Mouse (Mus musculus) inflammation-experienced regulatory T-cells, adult 16 weeks (primary cell): ENCODE results near the gene Isg20. TPM values are rescaled to one million over a fixed set of nuclear protein-coding genes. Genes with fewer than 3 reads are reported as not detected.

ENCODE experiments used
- polyA plus RNA-seq: library from polyadenylated mRNA; unstranded; fragments of 100-300 nt; shearing (Covaris generic); gene quantifications from one replicate; pipeline ENCODE4 v1.2.1, GENCODE M21; 2017

Isg20 gene
- polyA plus RNA-seq: 116 TPM

DNA sequence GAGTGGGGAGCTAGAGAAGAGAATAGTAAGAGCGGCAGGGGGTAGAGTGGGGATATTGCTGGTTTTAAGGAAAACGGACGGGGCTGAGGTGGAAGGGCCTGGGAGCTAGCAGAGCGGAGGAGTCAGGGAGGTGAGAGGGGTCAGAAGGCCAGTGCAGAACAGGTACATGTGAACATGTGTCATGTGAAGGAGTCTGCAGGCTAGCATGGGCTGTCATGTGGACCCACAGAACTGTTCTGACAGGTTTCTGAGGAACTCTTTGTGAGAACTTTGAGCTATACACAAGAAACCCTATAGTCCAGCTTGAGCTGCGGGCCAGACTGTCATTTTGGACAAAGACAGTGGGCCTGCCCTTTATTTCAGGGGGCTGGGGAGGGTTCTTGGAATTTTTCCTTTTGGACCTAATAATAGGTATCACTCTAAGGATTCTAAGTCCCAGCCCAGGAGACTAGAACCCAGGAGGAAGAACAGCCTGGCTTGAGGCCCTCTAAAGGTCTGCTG lies at the start of gene Isg20:
Isg20 (plus strand) TSS at position 451 of the 501 bp plus-strand sequence.

DNA sequence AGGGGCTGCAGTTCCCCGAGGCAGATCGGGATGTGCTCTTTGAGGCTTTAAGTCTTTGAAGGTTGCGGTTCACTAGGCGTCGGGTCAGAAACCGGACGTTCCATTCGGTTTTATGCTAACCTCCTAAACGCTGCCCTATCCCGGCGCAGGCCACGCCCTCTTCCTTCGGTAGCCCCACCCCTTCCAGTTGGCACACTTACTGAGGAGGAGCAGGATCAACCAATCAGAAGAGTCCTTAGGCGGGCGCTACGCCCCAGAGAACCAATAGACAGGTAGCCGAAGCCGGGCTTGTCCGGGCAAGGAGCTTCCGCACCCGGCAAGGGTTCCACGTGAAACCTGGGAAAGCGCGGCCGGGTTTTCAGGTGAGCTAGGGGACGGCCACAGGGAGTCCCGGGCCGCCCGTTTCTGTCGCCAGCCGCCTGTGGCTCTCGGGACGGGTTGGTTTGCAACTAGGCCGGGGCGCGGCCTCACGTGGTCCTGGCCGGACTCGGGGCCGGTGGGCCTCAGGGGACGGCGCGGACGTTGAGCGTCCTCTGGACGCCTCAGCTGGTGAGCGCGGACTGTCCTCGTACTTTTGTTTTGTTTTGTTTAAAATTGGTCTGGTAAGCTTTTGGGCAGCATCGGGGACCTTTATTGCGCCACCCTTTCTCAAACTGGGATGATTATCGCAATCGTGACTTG lies 17.4 kb upstream of the Isg20 start, which contains the start of gene Aen:
Aen (plus strand) TSS at position 202 of the 681 bp plus-strand sequence.

Other genes with a start within 250 kb of the Isg20 start
- 9.8 TPM for gene Ntrk3, start 175.4 kb upstream of the Isg20 start, polyA plus RNA-seq
- 46.0 TPM for gene Mrps11, start 130.3 kb upstream of the Isg20 start, polyA plus RNA-seq
- 61.7 TPM for gene Mrpl46, start 129.9 kb upstream of the Isg20 start, polyA plus RNA-seq
- gene Det1, start 66.2 kb upstream of the Isg20 start, polyA plus RNA-seq: 29.3 TPM
- gene Aen, start 17.6 kb upstream of the Isg20 start, polyA plus RNA-seq: 52.1 TPM
- not detected for gene Acan, start 140.1 kb downstream of the Isg20 start, polyA plus RNA-seq
- gene Hapln3, start 217.6 kb downstream of the Isg20 start, polyA plus RNA-seq: not detected
- 21.5 TPM for gene Mfge8, start 235.6 kb downstream of the Isg20 start, polyA plus RNA-seq